Mouse (Mus musculus): ENCODE measurements around the gene Apobec4. TPM values are rescaled to one million over a fixed set of nuclear protein-coding genes. Genes with fewer than 3 reads are reported as not detected.
A peak's percentile ranks its signal among the peaks of the same experiment; 100 is the strongest.

Apobec4 gene
- total and polyA plus RNA-seq, 3 experiments, result not detected

DNA sequence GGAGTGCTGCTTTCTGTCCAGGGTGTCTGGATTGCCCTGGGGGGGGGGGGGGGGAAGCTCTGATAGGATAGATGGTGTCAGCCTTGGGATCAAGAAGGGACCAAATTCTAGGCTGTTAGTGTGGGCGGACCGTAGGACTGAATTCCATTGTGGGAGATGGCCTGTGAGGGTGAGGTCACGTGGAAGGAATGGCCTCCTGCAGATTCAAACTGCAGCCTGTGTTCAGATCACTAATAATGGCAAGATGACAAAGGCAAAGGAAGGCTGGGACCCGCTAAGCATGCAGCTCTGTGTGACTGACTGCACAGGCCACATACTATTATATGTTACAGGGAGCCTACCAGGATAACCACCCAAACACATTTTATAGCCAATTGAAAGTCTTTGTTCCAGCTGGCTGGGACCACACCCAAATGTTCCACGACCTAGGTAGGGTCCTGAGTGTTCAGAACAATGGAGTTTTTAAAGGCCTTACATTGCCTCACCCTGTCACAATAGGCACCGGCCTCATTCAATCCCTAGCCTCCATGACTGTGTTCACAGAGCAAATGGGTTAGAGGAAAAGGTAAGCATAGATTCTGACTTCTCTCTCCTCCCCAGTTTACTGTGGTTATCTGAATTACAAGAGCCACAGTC lies 43.3 kb downstream of the Apobec4 start:
- no peaks in the 10 kb centered on the region for H3K9me3 ChIP-seq (replicated peaks; ENCODE audit: insufficient read depth, low read length)
- H3K9ac ChIP-seq (ENCODE audit: control insufficient read depth, low read depth, low read length, poor library complexity, severe bottlenecking), result no peak overlapping the region
- H3K79me2 ChIP-seq (ENCODE audit: control insufficient read depth, insufficient read depth, low read length, poor library complexity), result no peaks in the 10 kb centered on the region
- TF ChIP-seq MYC (IDR thresholded peaks at IDR 0.05; ENCODE audit: low read depth, low read length) (no peak), SIN3A (IDR thresholded peaks at IDR 0.05; ENCODE audit: low read length) (no peak), TCF12 (IDR thresholded peaks at IDR 0.05; ENCODE audit: low read depth, low read length) (no peak)
- peaks cover 22 to 53% of the 10 kb centered on the region in 2 experiments for H3K4me1 ChIP-seq (ENCODE audit: control insufficient read depth in 1 of 2, insufficient read depth in 2 of 2, low read length in 2 of 2)
- H3K27ac ChIP-seq (ENCODE audit: control insufficient read depth, low read depth, low read length), result peak overlapping the region; percentile 7; the same call in 1 of the 2 replicates
- no peaks in the 10 kb centered on the region for H3K27me3 ChIP-seq (ENCODE audit: control insufficient read depth in 1 of 2, insufficient read depth in 2 of 2, low read length in 2 of 2)
- no peak overlapping the region for H3K4me3 ChIP-seq (ENCODE audit: control insufficient read depth in 1 of 2, insufficient read depth in 1 of 2, low read depth in 2 of 2, low read length in 2 of 2)
- H3K36me3 ChIP-seq (ENCODE audit: control insufficient read depth in 1 of 2, insufficient read depth in 2 of 2, low read length in 2 of 2), result peaks cover 0 to 36% of the 10 kb centered on the region in 2 experiments; a peak in 2 of 4 replicates
- no peak for DNase-seq (ENCODE audit: low read depth, low spot score)

DNA sequence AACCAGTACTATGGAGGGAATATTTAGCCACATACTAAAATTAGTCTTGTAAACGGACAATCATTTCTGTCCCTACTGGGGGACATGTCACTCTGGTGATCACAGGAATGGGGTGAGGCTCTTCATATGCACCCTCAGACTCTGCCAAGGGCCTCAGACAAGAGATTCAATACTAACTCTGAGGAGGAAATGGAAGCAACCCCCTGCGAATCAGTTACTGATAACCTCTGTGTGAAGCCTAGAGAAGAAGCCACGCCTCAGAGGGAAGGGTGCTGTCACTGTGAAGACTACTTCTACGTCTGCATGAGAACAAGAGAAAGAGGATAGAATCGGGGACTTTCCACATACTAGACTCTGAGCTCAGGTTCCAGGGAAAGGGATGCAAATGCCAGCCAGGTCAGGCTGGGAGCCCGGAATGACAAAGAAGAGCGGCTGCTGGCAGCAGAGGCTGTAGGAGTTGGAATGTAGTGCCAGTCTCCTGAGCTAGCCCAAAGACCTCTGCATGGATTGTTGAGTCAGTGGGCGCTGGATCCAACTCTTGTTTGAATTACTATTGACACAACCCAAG lies 45.4 kb downstream of the Apobec4 start:
- H3K79me2 ChIP-seq (ENCODE audit: control insufficient read depth, insufficient read depth, low read length, poor library complexity), result no peaks in the 10 kb centered on the region
- H3K4me1 ChIP-seq (ENCODE audit: control insufficient read depth in 1 of 2, insufficient read depth in 2 of 2, low read length in 2 of 2), result peaks cover 26 to 61% of the 10 kb centered on the region in 2 experiments
- TF ChIP-seq ZMIZ1 (IDR thresholded peaks at IDR 0.05; ENCODE audit: low read depth, low read length), result 0 out of 2 replicates have a peak, but pooled peaks have one; percentile 24
- no peak for TF ChIP-seq BHLHE40 (IDR thresholded peaks at IDR 0.05; ENCODE audit: borderline replicate concordance, low read depth, low read length)
- TF ChIP-seq CHD1 (IDR thresholded peaks at IDR 0.05; ENCODE audit: low read depth, low read length), result no peak
- TF ChIP-seq POLR2AphosphoS5 (IDR thresholded peaks at IDR 0.05; ENCODE audit: borderline replicate concordance, low read depth, low read length), result no peak
- 0 out of 2 replicates have a peak, but pooled peaks have one; percentile 35 for TF ChIP-seq ELF1 (IDR thresholded peaks at IDR 0.05; ENCODE audit: low read depth, low read length)
- TF ChIP-seq TCF12 (IDR thresholded peaks at IDR 0.05; ENCODE audit: low read depth, low read length), result peak; percentile 48; the same call in 1 of the 2 replicates
- TF ChIP-seq POLR2A (IDR thresholded peaks at IDR 0.05; ENCODE audit: control insufficient read depth in 1 of 2, insufficient read depth in 1 of 2, low read depth in 1 of 2, low read length in 2 of 2, poor library complexity in 1 of 2), result peak in 1 of 2 experiments; percentile 31; a peak in 1 of 4 replicates
- no peak for TF ChIP-seq CTCF (IDR thresholded peaks at IDR 0.05 in 2 of 3, conservative IDR thresholded peaks at IDR 0.05 in 1 of 3; ENCODE audit: control insufficient read depth in 1 of 3, insufficient read depth in 1 of 3, low read depth in 2 of 3, low read length in 3 of 3, poor library complexity in 1 of 3, severe bottlenecking in 1 of 3)
- no peak for TF ChIP-seq MYB (IDR thresholded peaks at IDR 0.05; ENCODE audit: low read depth, low read length)
- TF ChIP-seq SIN3A (IDR thresholded peaks at IDR 0.05; ENCODE audit: low read length), result peak; percentile 74
- TF ChIP-seq KAT2A (conservative IDR thresholded peaks at IDR 0.05; ENCODE audit: low read depth, low read length), result no peak
- TF ChIP-seq ZNF384 (IDR thresholded peaks at IDR 0.05; ENCODE audit: low read depth, low read length), result no peak
- peak; percentile 85 for TF ChIP-seq GATA1 (IDR thresholded peaks at IDR 0.05; ENCODE audit: low read depth, low read length)
- TF ChIP-seq RAD21 (IDR thresholded peaks at IDR 0.05; ENCODE audit: low read depth, low read length), result no peak
- TF ChIP-seq ETS1 (IDR thresholded peaks at IDR 0.05; ENCODE audit: low read depth, low read length), result peak; percentile 33; the same call in 1 of the 2 replicates
- TF ChIP-seq CHD2 (IDR thresholded peaks at IDR 0.05; ENCODE audit: low read length), result no peak
- no peak for TF ChIP-seq UBTF (IDR thresholded peaks at IDR 0.05; ENCODE audit: borderline replicate concordance, insufficient read depth, low read depth, low read length)
- TF ChIP-seq HCFC1 (IDR thresholded peaks at IDR 0.05; ENCODE audit: low read depth, low read length), result peak; percentile 52; the same call in 1 of the 2 replicates
- TF ChIP-seq MYC (IDR thresholded peaks at IDR 0.05; ENCODE audit: low read depth, low read length), result 0 out of 2 replicates have a peak, but pooled peaks have one; percentile 38
- TF ChIP-seq USF1 (IDR thresholded peaks at IDR 0.05; ENCODE audit: low read depth, low read length), result no peak
- no peak for TF ChIP-seq MEF2A (IDR thresholded peaks at IDR 0.05; ENCODE audit: extremely low read depth, insufficient replicate concordance, low read depth, low read length, poor library complexity, severe bottlenecking)
- no peak for TF ChIP-seq ZC3H11A (IDR thresholded peaks at IDR 0.05; ENCODE audit: low read depth, low read length)
- TF ChIP-seq RCOR1 (IDR thresholded peaks at IDR 0.05; ENCODE audit: low read depth, low read length), result peak; percentile 47
- no peak; the same call in 1 of the 2 replicates for TF ChIP-seq POLR2AphosphoS2 (IDR thresholded peaks at IDR 0.05; ENCODE audit: low read length)
- no peak for TF ChIP-seq TAL1 (IDR thresholded peaks at IDR 0.05; ENCODE audit: low read length)
- TF ChIP-seq SMC3 (IDR thresholded peaks at IDR 0.05; ENCODE audit: low read depth, low read length), result no peak
- TF ChIP-seq JUND (IDR thresholded peaks at IDR 0.05; ENCODE audit: low read depth, low read length), result no peak
- peak; percentile 57; the same call in 1 of the 2 replicates for TF ChIP-seq MXI1 (IDR thresholded peaks at IDR 0.05; ENCODE audit: low read depth, low read length)
- TF ChIP-seq EP300 (IDR thresholded peaks at IDR 0.05; ENCODE audit: low read depth in 1 of 2, low read length in 2 of 2), result peak; percentile 59 to 70

More for the DNA sequence above, 45.4 kb downstream of the Apobec4 start:
- Histone ChIP-seq H3K9ac (ENCODE audit: control insufficient read depth, low read depth, low read length, poor library complexity, severe bottlenecking) (peak overlapping the region; percentile 58), H3K9me3 (replicated peaks; ENCODE audit: insufficient read depth, low read length) (no peaks in the 10 kb centered on the region), H3K4me3 (ENCODE audit: control insufficient read depth in 1 of 2, insufficient read depth in 1 of 2, low read depth in 2 of 2, low read length in 2 of 2) (peak overlapping the region; percentile 13 to 21; a peak in 2 of 4 replicates), H3K27ac (ENCODE audit: control insufficient read depth, low read depth, low read length) (peak overlapping the region; percentile 73), H3K27me3 (ENCODE audit: control insufficient read depth in 1 of 2, insufficient read depth in 2 of 2, low read length in 2 of 2) (no peaks in the 10 kb centered on the region), H3K36me3 (ENCODE audit: control insufficient read depth in 1 of 2, insufficient read depth in 2 of 2, low read length in 2 of 2) (peaks cover 0 to 36% of the 10 kb centered on the region in 2 experiments; a peak in 2 of 4 replicates)
- peak; percentile 88 for DNase-seq (ENCODE audit: low read depth, low spot score)
